In the genomic region with DNA sequence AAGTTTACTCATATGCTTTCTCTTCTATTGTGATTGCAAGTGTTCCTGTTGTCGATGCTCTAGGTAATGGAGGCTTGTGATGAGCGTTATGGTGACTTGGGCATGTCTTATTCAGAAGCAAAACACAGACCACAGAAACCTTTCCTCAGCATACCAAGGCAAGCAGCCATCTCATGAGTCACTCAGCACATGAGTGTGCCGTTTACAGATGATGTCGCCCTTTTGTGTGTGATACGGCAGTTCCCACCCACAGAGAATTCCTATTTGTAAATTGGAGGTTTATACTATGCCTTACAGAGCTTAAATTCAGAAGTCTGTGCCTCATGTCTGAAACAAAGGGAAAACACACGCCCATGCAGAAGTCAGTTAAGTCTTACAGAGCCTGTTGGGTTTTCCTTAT, we compare ENCODE assay signal across 12 mouse cellular contexts. TPM values are rescaled to one million over a fixed set of nuclear protein-coding genes. Genes with fewer than 3 reads are reported as not detected.
DNase-seq lines count a peak whose midpoint lies in the region; ATAC-seq and TF ChIP-seq lines count a peak whose summit lies in the region.
"Had no signal": no experiment of that assay in that cellular context is flagged by ENCODE, and none has a peak within 500 bp of the region (broad histone marks: within the 10 kb centered on the region; RNA-seq: fewer than 3 reads in every experiment).

No protein-coding gene starts in this region.

- H3K9me3 ChIP-seq in hindbrain, postnatal 0 days (ENCODE audit: low read length), result no peaks in the 10 kb centered on the region
- H3K9me3 ChIP-seq in hindbrain, embryonic 10.5 days, result no peaks in the 10 kb centered on the region
- H3K9me3 ChIP-seq in hindbrain, embryonic 14.5 days (ENCODE audit: control insufficient read depth, low read length), result no peaks in the 10 kb centered on the region
- H3K9me3 ChIP-seq in intestine, embryonic 16.5 days (ENCODE audit: control insufficient read depth, low read length), result no peaks in the 10 kb centered on the region
- H3K9me3 ChIP-seq: forebrain, embryonic 13.5 days had no signal

- H3K4me1 ChIP-seq in hindbrain, postnatal 0 days (ENCODE audit: insufficient read depth, low read length), result no peaks in the 10 kb centered on the region
- peaks cover 20% of the 10 kb centered on the region for H3K4me1 ChIP-seq in hindbrain, embryonic 10.5 days (replicated peaks)
- peaks cover 12% of the 10 kb centered on the region; the same call in 1 of the 2 replicates for H3K4me1 ChIP-seq in hindbrain, embryonic 14.5 days (replicated peaks; ENCODE audit: control insufficient read depth, insufficient read depth, low read length)
- peaks cover 4% of the 10 kb centered on the region; the same call in 1 of the 2 replicates for H3K4me1 ChIP-seq in intestine, embryonic 16.5 days (ENCODE audit: control insufficient read depth, insufficient read depth, low read length)

- ATAC-seq in hindbrain, postnatal 0 days, result no peak
- ATAC-seq in hindbrain, embryonic 14.5 days (ENCODE audit: low FRiP score), result no peak
- ATAC-seq in intestine, embryonic 16.5 days, result no peak
- ATAC-seq: forebrain, embryonic 13.5 days had no signal

- no peak for TF ChIP-seq POLR2A in brain, embryonic 14.5 days (IDR thresholded peaks at IDR 0.05; ENCODE audit: borderline replicate concordance, extremely low read depth, insufficient read depth, insufficient read length, poor library complexity, severe bottlenecking)

- no peak overlapping the region for H3K27ac ChIP-seq in hindbrain, postnatal 0 days
- H3K27ac ChIP-seq in hindbrain, embryonic 10.5 days, result no peak overlapping the region
- H3K27ac ChIP-seq in hindbrain, embryonic 14.5 days, result no peak overlapping the region
- no peak overlapping the region for H3K27ac ChIP-seq in intestine, embryonic 16.5 days (ENCODE audit: low read length)
- H3K27ac ChIP-seq: forebrain, embryonic 13.5 days had no signal

- no peaks in the 10 kb centered on the region for H3K27me3 ChIP-seq in hindbrain, postnatal 0 days (ENCODE audit: insufficient read depth, low read length)
- no peaks in the 10 kb centered on the region for H3K27me3 ChIP-seq in hindbrain, embryonic 10.5 days (ENCODE audit: insufficient read depth, poor library complexity, severe bottlenecking)
- H3K27me3 ChIP-seq in hindbrain, embryonic 14.5 days (ENCODE audit: control insufficient read depth, insufficient read depth, low read length), result no peaks in the 10 kb centered on the region
- no peaks in the 10 kb centered on the region for H3K27me3 ChIP-seq in intestine, embryonic 16.5 days (replicated peaks; ENCODE audit: control insufficient read depth, insufficient read depth, low read length)
- H3K27me3 ChIP-seq: forebrain, embryonic 13.5 days had no signal

- H3K36me3 ChIP-seq in hindbrain, postnatal 0 days (ENCODE audit: insufficient read depth, low read length), result no peaks in the 10 kb centered on the region; the same call in 1 of the 2 replicates
- H3K36me3 ChIP-seq in hindbrain, embryonic 10.5 days, result peaks cover 22% of the 10 kb centered on the region
- H3K36me3 ChIP-seq in hindbrain, embryonic 14.5 days (replicated peaks; ENCODE audit: control insufficient read depth, insufficient read depth), result peaks cover 19% of the 10 kb centered on the region
- H3K36me3 ChIP-seq in intestine, embryonic 16.5 days (ENCODE audit: control insufficient read depth, insufficient read depth, low read length), result no peaks in the 10 kb centered on the region; the same call in 1 of the 2 replicates

- H3K4me3 ChIP-seq in hindbrain, postnatal 0 days (ENCODE audit: low read length), result no peak overlapping the region
- H3K4me3 ChIP-seq in hindbrain, embryonic 10.5 days, result no peak overlapping the region
- H3K4me3 ChIP-seq in hindbrain, embryonic 14.5 days (replicated peaks; ENCODE audit: low read length), result no peak overlapping the region
- no peak overlapping the region for H3K4me3 ChIP-seq in intestine, embryonic 16.5 days (ENCODE audit: low read length)
- H3K4me3 ChIP-seq: forebrain, embryonic 13.5 days had no signal

- H3K9ac ChIP-seq in hindbrain, postnatal 0 days (replicated peaks; ENCODE audit: low read length), result no peak overlapping the region
- H3K9ac ChIP-seq in hindbrain, embryonic 14.5 days, result no peak overlapping the region
- H3K9ac ChIP-seq in intestine, embryonic 16.5 days (ENCODE audit: low read depth, low read length), result no peak overlapping the region
- H3K9ac ChIP-seq: forebrain, embryonic 13.5 days had no signal

- DNase-seq in adrenal gland, postnatal 10 days, result peak; percentile 32
- no peak for DNase-seq in adrenal gland, adult 18-20 months (ENCODE audit: low spot score in 2 of 2)
- peak; percentile 13 for DNase-seq in hindbrain, postnatal 0 days (ENCODE audit: low spot score)
- DNase-seq in hindbrain, embryonic 10.5 days (ENCODE audit: low spot score), result no peak
- peak; percentile 98 for DNase-seq in 3T3-L1 (ENCODE audit: low read depth, low spot score)
- DNase-seq in brain, embryonic 14.5 days (ENCODE audit: low read depth), result peak; percentile 52
- no peak for DNase-seq in hindbrain, embryonic 14.5 days (ENCODE audit: low spot score)
- DNase-seq: kidney, adult 2 months; midbrain, embryonic 14.5 days; spleen, adult 18-20 months had no signal

- WGBS in hindbrain, postnatal 0 days, result 58% methylated on average over 6 of the region's 6 CpGs
- WGBS in hindbrain, embryonic 10.5 days, result 80% methylated on average over 6 of the region's 6 CpGs
- WGBS in hindbrain, embryonic 14.5 days, result 74% methylated on average over 6 of the region's 6 CpGs
- WGBS in intestine, embryonic 16.5 days, result 69% methylated on average over 6 of the region's 6 CpGs

- TF ChIP-seq CTCF in hindbrain, postnatal 0 days (IDR thresholded peaks at IDR 0.05; ENCODE audit: low read depth), result no peak
- TF ChIP-seq CTCF in brain, embryonic 14.5 days (IDR thresholded peaks at IDR 0.05; ENCODE audit: borderline replicate concordance, extremely low read depth, insufficient read depth, insufficient read length), result no peak

- H3K4me2 ChIP-seq in hindbrain, postnatal 0 days (ENCODE audit: low read depth, low read length), result no peak overlapping the region
- H3K4me2 ChIP-seq in hindbrain, embryonic 14.5 days (replicated peaks), result no peak overlapping the region
- H3K4me2 ChIP-seq in intestine, embryonic 16.5 days (ENCODE audit: low read depth, low read length), result no peak overlapping the region
- H3K4me2 ChIP-seq: forebrain, embryonic 13.5 days had no signal

RNA-seq across cellular contexts. Expression of a gene that starts 49.0 kb away (rescaled TPM):
- 10 to 100 TPM; 17.6 to 29.1 TPM for total RNA-seq in adrenal gland, postnatal 10 days (2021)
- total RNA-seq in adrenal gland, adult 18-20 months (2021), result 10 to 100 TPM; 37.0 to 56.3 TPM
- 0.65 and 0.84 TPM in 2 replicates for total RNA-seq in hindbrain, postnatal 0 days (2014; rRNA removed)
- 0.82 and 0.98 TPM in 2 replicates for polyA plus RNA-seq in hindbrain, postnatal 0 days (2015; fragmentation: Nextera tagmentation; extraction: Ambion mirVana)
- 0.27 and 1.0 TPM in 2 replicates for polyA plus RNA-seq in hindbrain, embryonic 10.5 days (2016; fragmentation: Nextera tagmentation; extraction: Ambion mirVana)
- polyA plus RNA-seq in brain, embryonic 14.5 days (2012; rRNA removed), result 0.58 and 0.62 TPM in 2 replicates
- 0.78 and 1.2 TPM in 2 replicates for polyA plus RNA-seq in hindbrain, embryonic 14.5 days (2014; fragmentation: Nextera tagmentation; extraction: Ambion mirVana)
- 16.0 and 16.8 TPM in 2 replicates for polyA plus RNA-seq in intestine, embryonic 16.5 days (2015; fragmentation: Nextera tagmentation; extraction: Ambion mirVana)

Comparison
In these comparisons a context has a peak if more than half of its experiments do, and no peak if none do; other contexts are left out.
1. DNase-seq: peak in adrenal gland, postnatal 10 days (single experiment), hindbrain, postnatal 0 days (single experiment), 3T3-L1 (single experiment) and brain, embryonic 14.5 days (single experiment); none in adrenal gland, adult 18-20 months (0 of 2), hindbrain, embryonic 10.5 days (single experiment) and hindbrain, embryonic 14.5 days (single experiment).